Mouse (Mus musculus): ENCODE measurements around the gene Gm3468.
"Not testable (repeated sequence)": the region's sequence is repeated elsewhere in the genome, so short reads cannot be mapped to it uniquely, and the experiment has no call there.

Gm3468 gene

GRCm38 (mm10) chr14:6108272-6108925 lies at the start of gene Gm3468:
Gene Gm3468 (minus strand): TSS chr14:6108665.
- peak; percentile 87 for DNase-seq (ENCODE audit: extremely low spot score)

DNA sequence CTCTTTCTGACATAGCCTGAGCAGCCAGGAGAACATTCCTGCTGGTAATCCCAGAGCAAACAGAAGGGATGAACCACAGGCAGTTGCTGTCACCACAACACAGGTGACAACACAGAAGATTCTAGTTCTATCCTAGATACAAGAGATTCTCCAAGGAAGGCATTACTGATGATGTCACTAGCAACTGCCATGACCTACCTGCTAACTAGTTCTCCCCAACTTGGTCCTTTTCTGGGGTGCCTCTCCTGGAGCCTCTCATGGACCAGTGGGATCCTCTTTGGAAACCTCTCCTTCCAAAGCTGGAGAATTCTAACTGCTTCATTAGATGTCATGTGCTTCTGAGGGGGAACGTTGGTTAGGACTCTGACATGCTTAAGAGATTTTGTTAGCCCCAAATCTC lies 17.2 kb upstream of the Gm3468 start, which contains the start of gene Gm3476:
TSS of gene Gm3476 (minus strand) at position 101 of the 400 bp plus-strand sequence.
- DNase-seq (ENCODE audit: extremely low spot score) = not testable (repeated sequence)

- peak; percentile 0 for DNase-seq (ENCODE audit: extremely low spot score)
These were observed 965 bp downstream of the Gm3468 start for GRCm38 (mm10) chr14:6107500-6107899.

- DNase-seq (ENCODE audit: extremely low spot score) = not testable (repeated sequence)
These were observed 14.6 kb downstream of the Gm3468 start, which contains the start of gene Gm8206 for GRCm38 (mm10) chr14:6093842-6094241. Gene Gm8206 (minus strand): TSS chr14:6093942.

DNA sequence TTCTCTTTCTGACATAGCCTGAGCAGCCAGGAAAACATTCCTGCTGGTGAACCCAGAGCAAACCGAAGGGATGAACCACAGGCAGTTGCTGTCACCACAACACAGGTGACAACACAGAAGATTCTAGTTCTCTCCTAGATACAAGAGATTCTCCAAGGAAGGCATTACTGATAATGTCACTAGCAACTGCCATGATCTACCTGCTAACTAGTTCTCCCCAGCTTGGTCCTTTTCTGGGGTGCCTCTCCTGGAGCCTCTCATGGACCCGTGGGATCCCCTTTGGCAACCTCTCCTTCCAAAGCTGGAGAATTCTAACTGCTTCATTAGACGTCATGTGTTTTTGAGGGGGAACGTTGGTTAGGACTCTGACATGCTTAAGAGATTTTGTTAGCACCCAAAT lies 50.3 kb downstream of the Gm3468 start, which contains the start of gene Gm6337:
TSS of gene Gm6337 (minus strand) at position 101 of the 400 bp plus-strand sequence.
- not testable (repeated sequence) for DNase-seq (ENCODE audit: extremely low spot score)
